27 mouse cellular contexts compared by ENCODE assay signal in genomic region chr2:117820708-117821107, GRCm38 (mm10).
DNase-seq lines count a peak whose midpoint lies in the region; ATAC-seq and TF ChIP-seq lines count a peak whose summit lies in the region.
"Had no signal": no experiment of that assay in that cellular context is flagged by ENCODE, and none has a peak within 500 bp of the region (broad histone marks: within the 10 kb centered on the region; RNA-seq: fewer than 3 reads in every experiment).

No protein-coding gene starts in this region.

- DNase-seq in hindbrain, postnatal 0 days (ENCODE audit: low spot score) = peak; percentile 4
- DNase-seq in urinary bladder, postnatal 14 days (ENCODE audit: low spot score) = peak; percentile 26
- no peak for DNase-seq in urinary bladder, postnatal 36 days (ENCODE audit: low spot score in 2 of 2)
- DNase-seq in brain, embryonic 14.5 days (ENCODE audit: low read depth) = peak; percentile 12
- no peak for DNase-seq in thymus, postnatal 36 days
- DNase-seq: adrenal gland, postnatal 10 days; adrenal gland, postnatal 36 days; cerebellum, adult 11 months; cerebellum, adult 2 months; cerebellum, adult 9-11 months; cerebellum, postnatal 25 days; gastrocnemius, postnatal 14 days; heart, adult 18-20 months; heart, postnatal 10 days; heart, postnatal 36 days had no signal

- H3K4me1 ChIP-seq in hindbrain, postnatal 0 days (ENCODE audit: insufficient read depth, low read length) = no peaks in the 10 kb centered on the region
- no peaks in the 10 kb centered on the region for H3K4me1 ChIP-seq in hindbrain, embryonic 16.5 days (ENCODE audit: control insufficient read depth, insufficient read depth, low read depth, low read length)
- H3K4me1 ChIP-seq: forebrain, embryonic 10.5 days; forebrain, embryonic 13.5 days; hindbrain, embryonic 10.5 days; hindbrain, embryonic 13.5 days had no signal

- H3K36me3 ChIP-seq in hindbrain, postnatal 0 days (ENCODE audit: insufficient read depth, low read length) = no peaks in the 10 kb centered on the region
- no peaks in the 10 kb centered on the region for H3K36me3 ChIP-seq in hindbrain, embryonic 16.5 days (ENCODE audit: control insufficient read depth, insufficient read depth, low read length)
- H3K36me3 ChIP-seq: embryonic facial prominence, embryonic 13.5 days; forebrain, embryonic 10.5 days; heart, embryonic 12.5 days; heart, embryonic 15.5 days; hindbrain, embryonic 10.5 days; hindbrain, embryonic 13.5 days had no signal

- TF ChIP-seq POLR2A in brain, embryonic 14.5 days (IDR thresholded peaks at IDR 0.05; ENCODE audit: borderline replicate concordance, extremely low read depth, insufficient read depth, insufficient read length, poor library complexity, severe bottlenecking) = no peak

- TF ChIP-seq CTCF in hindbrain, postnatal 0 days (IDR thresholded peaks at IDR 0.05; ENCODE audit: low read depth) = no peak
- TF ChIP-seq CTCF in brain, embryonic 14.5 days (IDR thresholded peaks at IDR 0.05; ENCODE audit: borderline replicate concordance, extremely low read depth, insufficient read depth, insufficient read length) = no peak

- no peak overlapping the region for H3K9ac ChIP-seq in hindbrain, postnatal 0 days (replicated peaks; ENCODE audit: low read length)
- H3K9ac ChIP-seq in hindbrain, embryonic 16.5 days (ENCODE audit: low read depth, low read length) = no peak overlapping the region
- H3K9ac ChIP-seq: embryonic facial prominence, embryonic 13.5 days; forebrain, embryonic 13.5 days; heart, embryonic 12.5 days; heart, embryonic 15.5 days; hindbrain, embryonic 13.5 days had no signal

- no peaks in the 10 kb centered on the region for H3K27me3 ChIP-seq in hindbrain, postnatal 0 days (ENCODE audit: insufficient read depth, low read length)
- no peaks in the 10 kb centered on the region for H3K27me3 ChIP-seq in hindbrain, embryonic 16.5 days (replicated peaks; ENCODE audit: control insufficient read depth, insufficient read depth, low read length)
- H3K27me3 ChIP-seq: embryonic facial prominence, embryonic 13.5 days; forebrain, embryonic 13.5 days; heart, embryonic 12.5 days; heart, embryonic 15.5 days; hindbrain, embryonic 13.5 days had no signal

- no peak overlapping the region for H3K4me2 ChIP-seq in hindbrain, postnatal 0 days (ENCODE audit: low read depth, low read length)
- H3K4me2 ChIP-seq in hindbrain, embryonic 16.5 days (ENCODE audit: low read length) = no peak overlapping the region
- H3K4me2 ChIP-seq: embryonic facial prominence, embryonic 13.5 days; forebrain, embryonic 13.5 days; heart, embryonic 12.5 days; heart, embryonic 15.5 days; hindbrain, embryonic 13.5 days had no signal

- H3K4me3 ChIP-seq in hindbrain, postnatal 0 days (ENCODE audit: low read length) = no peak overlapping the region
- no peak overlapping the region for H3K4me3 ChIP-seq in hindbrain, embryonic 16.5 days (ENCODE audit: low read length)
- H3K4me3 ChIP-seq: embryonic facial prominence, embryonic 13.5 days; forebrain, embryonic 10.5 days; forebrain, embryonic 13.5 days; heart, embryonic 12.5 days; heart, embryonic 15.5 days; hindbrain, embryonic 10.5 days; hindbrain, embryonic 13.5 days had no signal

- H3K9me3 ChIP-seq in hindbrain, postnatal 0 days (ENCODE audit: low read length) = no peaks in the 10 kb centered on the region
- H3K9me3 ChIP-seq in hindbrain, embryonic 16.5 days (ENCODE audit: control insufficient read depth, low read length) = no peaks in the 10 kb centered on the region
- H3K9me3 ChIP-seq: embryonic facial prominence, embryonic 13.5 days; forebrain, embryonic 10.5 days; forebrain, embryonic 13.5 days; heart, embryonic 12.5 days; heart, embryonic 15.5 days; hindbrain, embryonic 10.5 days; hindbrain, embryonic 13.5 days had no signal

- no peak overlapping the region for H3K27ac ChIP-seq in hindbrain, postnatal 0 days
- H3K27ac ChIP-seq in hindbrain, embryonic 16.5 days (ENCODE audit: low read depth, low read length) = no peak overlapping the region
- H3K27ac ChIP-seq: embryonic facial prominence, embryonic 13.5 days; forebrain, embryonic 10.5 days; forebrain, embryonic 13.5 days; heart, embryonic 15.5 days; hindbrain, embryonic 10.5 days; hindbrain, embryonic 13.5 days had no signal

- no peak for ATAC-seq in hindbrain, postnatal 0 days
- no peak for ATAC-seq in hindbrain, embryonic 16.5 days
- ATAC-seq: activated CD4-positive, CD25-positive, alpha-beta regulatory T cell, adult 4 months; CD4-positive, CD25-positive, alpha-beta regulatory T cell, adult 4 months; forebrain, embryonic 13.5 days; forebrain, embryonic 16.5 days; intestine, postnatal 0 days had no signal

Comparison
In these comparisons a context has a peak if more than half of its experiments do, and no peak if none do; other contexts are left out.
1. DNase-seq: peak in hindbrain, postnatal 0 days (single experiment), urinary bladder, postnatal 14 days (single experiment) and brain, embryonic 14.5 days (single experiment); none in urinary bladder, postnatal 36 days (0 of 2) and thymus, postnatal 36 days (0 of 2).